Mouse (Mus musculus) limb, embryonic 11.5 days (tissue): ENCODE data around the gene Hist1h4c. TPM values are rescaled to one million over a fixed set of nuclear protein-coding genes. Genes with fewer than 3 reads are reported as not detected.
"Not testable (repeated sequence)": the region's sequence is repeated elsewhere in the genome, so short reads cannot be mapped to it uniquely, and the experiment has no call there.

Source experiments
- ATAC-seq: fragments of 200-750 bp; cut with Nextera tagmentation; 2 replicates; pipeline ENCODE4 v1.8.0; 2017; ENCODE audit warnings: low read depth; ENCODE audit not compliant: insufficient number of reproducible peaks, low FRiP score, low TSS enrichment
- DNase-seq: peaks from one replicate; pipeline ENCODE4 v3.0.0-alpha.2; 2015; ENCODE audit warnings: low spot score
- H3K27ac ChIP-seq: fragments of 300-500 bp; sonication (generic); replicated peaks from 2 replicates; pipeline ENCODE4 v1.5.1; 2014; ENCODE audit warnings: low read depth, mild to moderate bottlenecking, low read length
- H3K27me3 ChIP-seq: fragments of 300-500 bp; sonication (generic); 2 replicates; pipeline ENCODE4 v1.6.1; 2014; ENCODE audit warnings: mild to moderate bottlenecking, low read length, mixed read lengths; ENCODE audit not compliant: control insufficient read depth, insufficient read depth
- H3K36me3 ChIP-seq: fragments of 300-500 bp; sonication (generic); 2 replicates; pipeline ENCODE4 v1.6.1; 2014; ENCODE audit warnings: mild to moderate bottlenecking, low read length, moderate library complexity, mixed read lengths; ENCODE audit not compliant: control insufficient read depth, insufficient read depth
- H3K4me1 ChIP-seq: fragments of 300-500 bp; sonication (generic); 2 replicates; pipeline ENCODE4 v1.6.1; 2014; ENCODE audit warnings: low read length, mixed read lengths; ENCODE audit not compliant: control insufficient read depth, insufficient read depth
- H3K4me2 ChIP-seq: fragments of 300-500 bp; sonication (generic); 2 replicates; pipeline ENCODE4 v1.6.1; 2014; ENCODE audit warnings: low read depth, mild to moderate bottlenecking, moderate library complexity; ENCODE audit not compliant: severe bottlenecking
- H3K4me3 ChIP-seq: fragments of 300-500 bp; sonication (generic); 2 replicates; pipeline ENCODE4 v1.5.1; 2014; ENCODE audit warnings: low read depth, low read length
- H3K9ac ChIP-seq: fragments of 300-500 bp; sonication (generic); 2 replicates; pipeline ENCODE4 v1.6.1; 2014; ENCODE audit warnings: mild to moderate bottlenecking, low read length
- H3K9me3 ChIP-seq: fragments of 300-500 bp; sonication (generic); 2 replicates; pipeline ENCODE4 v1.6.1; 2016; ENCODE audit warnings: low read length; ENCODE audit not compliant: control insufficient read depth
- WGBS: fragments of 180-500 bp; shearing (Covaris S2); extraction: QIAGEN DNeasy Blood & Tissue Kit; methylation state at CpG from one replicate; pipeline ENCODE4 v1.1.7; 2014; 5-methylcytosine and 5-hydroxymethylcytosine counted together
- polyA plus RNA-seq: library from polyadenylated mRNA; unstranded; fragments of >200 nt; fragmentation: Nextera tagmentation; extraction: Ambion mirVana; gene quantifications from 2 replicates; pipeline ENCODE4 v1.2.1, GENCODE M21; 2014

Gene Hist1h4c
- polyA plus RNA-seq, result 6.6 and 7.9 TPM in 2 replicates

- peak within 1 kb of the TSS; percentile 55 for H3K4me2 ChIP-seq
- H3K27me3 ChIP-seq, result no peaks in the 10 kb centered on the region
- no peaks in the 10 kb centered on the region for H3K9me3 ChIP-seq
- H3K4me1 ChIP-seq, result no peaks in the 10 kb centered on the region
- ATAC-seq (peak; percentile 96), DNase-seq (peak; percentile 100)
- H3K36me3 ChIP-seq, result no peaks in the 10 kb centered on the region
- H3K9ac ChIP-seq, result peak within 1 kb of the TSS; percentile 74
- 0% methylated on average over 16 of the region's 22 CpGs for WGBS
- peak within 1 kb of the TSS; percentile 86 for H3K27ac ChIP-seq
- peak within 1 kb of the TSS; percentile 37 for H3K4me3 ChIP-seq
Observed at GRCm38 (mm10) chr13:23698300-23698693, at the start of gene Hist1h4c. Hist1h4c (minus strand) TSS chr13:23698454.

DNA sequence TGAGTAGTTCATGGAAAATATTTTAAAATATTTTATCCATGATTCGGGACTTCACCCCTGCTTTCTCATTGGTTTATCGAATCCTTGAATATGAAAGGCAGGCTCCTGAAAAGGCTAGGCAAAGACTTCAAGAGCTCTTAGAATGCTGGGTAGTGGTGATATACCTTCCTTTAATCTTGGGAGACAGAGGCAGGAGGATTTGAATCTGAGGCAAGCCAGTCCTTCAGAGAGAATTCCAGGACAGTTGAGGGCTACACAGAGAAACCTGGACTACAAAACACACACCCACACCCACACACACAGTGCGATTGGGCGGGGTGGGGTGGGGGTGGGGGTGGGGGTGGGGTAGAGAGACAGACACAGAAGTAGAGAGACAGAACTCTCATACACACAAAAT, 49.6 kb upstream of the Hist1h4c start:
- no peaks in the 10 kb centered on the region for H3K4me1 ChIP-seq
- peak overlapping the region; percentile 62; the same call in 1 of the 2 replicates for H3K9ac ChIP-seq
- DNase-seq, result no peak
- no peak for ATAC-seq
- no peaks in the 10 kb centered on the region for H3K27me3 ChIP-seq
- H3K9me3 ChIP-seq, result no peaks in the 10 kb centered on the region
- no peak overlapping the region for H3K4me3 ChIP-seq
- H3K4me2 ChIP-seq, result peak overlapping the region; percentile 55
- peak overlapping the region; percentile 99 for H3K27ac ChIP-seq
- WGBS, result 11% methylated on average over 4 of the region's 4 CpGs
- H3K36me3 ChIP-seq, result no peaks in the 10 kb centered on the region

GRCm38 (mm10) chr13:23747081-23747891, 49.0 kb upstream of the Hist1h4c start:
- Histone ChIP-seq H3K27ac (peak overlapping the region; percentile 99), H3K4me1 (no peaks in the 10 kb centered on the region), H3K9ac (peak overlapping the region; percentile 62), H3K4me3 (peak overlapping the region; percentile 28), H3K27me3 (no peaks in the 10 kb centered on the region), H3K36me3 (no peaks in the 10 kb centered on the region), H3K4me2 (peak overlapping the region; percentile 55), H3K9me3 (no peaks in the 10 kb centered on the region)
- 6% methylated on average over 7 of the region's 13 CpGs for WGBS
- peak; percentile 61 for DNase-seq
- no peak for ATAC-seq

DNA sequence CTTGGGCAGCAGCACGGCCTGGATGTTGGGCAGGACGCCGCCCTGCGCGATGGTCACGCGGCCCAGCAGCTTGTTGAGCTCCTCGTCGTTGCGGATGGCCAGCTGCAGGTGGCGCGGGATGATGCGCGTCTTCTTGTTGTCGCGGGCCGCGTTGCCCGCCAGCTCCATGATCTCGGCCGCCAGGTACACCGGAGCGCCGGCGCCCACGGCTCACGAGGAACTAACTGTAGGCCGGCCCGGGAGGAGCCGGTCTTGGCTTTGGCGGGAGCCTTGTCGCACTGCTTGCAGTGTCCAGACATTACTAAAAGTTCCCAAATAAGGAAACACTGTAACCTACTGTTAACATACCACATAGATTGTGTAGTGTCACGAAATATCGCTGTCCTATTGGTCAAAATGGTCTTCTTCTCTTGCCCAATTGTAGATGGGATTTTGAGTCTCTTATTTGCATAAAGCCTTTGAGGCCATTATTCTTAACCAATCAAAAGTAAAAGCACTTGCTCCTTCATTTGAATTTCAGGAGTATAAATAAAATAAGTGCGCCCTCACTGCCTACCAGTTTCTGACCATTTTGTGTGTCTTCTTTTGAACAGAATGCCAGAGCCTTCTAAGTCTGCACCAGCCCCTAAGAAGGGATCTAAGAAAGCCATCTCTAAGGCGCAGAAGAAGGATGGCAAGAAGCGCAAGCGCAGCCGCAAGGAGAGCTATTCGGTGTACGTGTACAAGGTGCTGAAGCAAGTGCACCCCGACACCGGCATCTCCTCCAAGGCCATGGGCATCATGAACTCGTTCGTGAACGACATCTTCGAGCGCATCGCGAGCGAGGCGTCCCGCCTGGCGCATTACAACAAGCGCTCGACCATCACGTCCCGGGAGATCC, 48.2 kb upstream of the Hist1h4c start, which contains the start of gene Hist1h2bb:
Gene Hist1h2bb, plus strand, starts transcription at position 534 of the 880 bp plus-strand sequence.
- H3K36me3 ChIP-seq, H3K27me3 ChIP-seq, H3K9me3 ChIP-seq, H3K4me1 ChIP-seq: not testable (repeated sequence)
- DNase-seq (peak; percentile 82), ATAC-seq (peak; percentile 92)
- under 1% methylated on average over 39 of the region's 58 CpGs for WGBS
- Histone ChIP-seq H3K4me2 (peak within 1 kb of the TSS; percentile 64), H3K27ac (peak within 1 kb of the TSS; percentile 99), H3K4me3 (peak within 1 kb of the TSS; percentile 41), H3K9ac (peak within 1 kb of the TSS; percentile 78)

- no peaks in the 10 kb centered on the region for H3K4me1 ChIP-seq
- H3K36me3 ChIP-seq, result no peaks in the 10 kb centered on the region
- H3K27ac ChIP-seq, result peak within 1 kb of the TSS; percentile 99
- DNase-seq, result peak; percentile 84
- H3K27me3 ChIP-seq, result no peaks in the 10 kb centered on the region
- H3K4me3 ChIP-seq, result peak within 1 kb of the TSS; percentile 41
- peak within 1 kb of the TSS; percentile 78 for H3K9ac ChIP-seq
- H3K4me2 ChIP-seq, result peak within 1 kb of the TSS; percentile 64
- peak; percentile 74; the same call in 1 of the 2 replicates for ATAC-seq
- no peaks in the 10 kb centered on the region for H3K9me3 ChIP-seq
- 1% methylated on average over 23 of the region's 28 CpGs for WGBS
Observed at GRCm38 (mm10) chr13:23745381-23746161, 47.3 kb upstream of the Hist1h4c start, which contains the start of gene Hist1h3c. Hist1h3c (minus strand) TSS chr13:23745602.

- H3K4me2 ChIP-seq, result peak overlapping the region; percentile 64
- WGBS, result 2% methylated on average over 16 of the region's 36 CpGs
- peak overlapping the region; percentile 89 for H3K27ac ChIP-seq
- peak overlapping the region; percentile 71 for H3K9ac ChIP-seq
- H3K36me3 ChIP-seq, result no peaks in the 10 kb centered on the region
- H3K27me3 ChIP-seq, result no peaks in the 10 kb centered on the region
- ATAC-seq (no peak), DNase-seq (peak; percentile 26)
- H3K4me3 ChIP-seq, result peak overlapping the region; percentile 33
- no peaks in the 10 kb centered on the region for H3K4me1 ChIP-seq
- H3K9me3 ChIP-seq, result no peaks in the 10 kb centered on the region
Observed at GRCm38 (mm10) chr13:23744421-23745380, 46.4 kb upstream of the Hist1h4c start.

- Histone ChIP-seq H3K4me3 (no peak overlapping the region), H3K4me2 (peak overlapping the region; percentile 64), H3K27me3 (no peaks in the 10 kb centered on the region), H3K27ac (peak overlapping the region; percentile 89), H3K36me3 (no peaks in the 10 kb centered on the region), H3K9ac (peak overlapping the region; percentile 71; the same call in 1 of the 2 replicates), H3K4me1 (no peaks in the 10 kb centered on the region), H3K9me3 (no peaks in the 10 kb centered on the region)
- ATAC-seq (no peak), DNase-seq (peak; percentile 53)
- WGBS, result 54% methylated on average over 4 of the region's 4 CpGs
Observed at GRCm38 (mm10) chr13:23743963-23744362, 45.7 kb upstream of the Hist1h4c start.
